Mouse (Mus musculus) layer of hippocampus, adult 9-10 months (tissue): ENCODE data around the gene Gm28372.

Source experiments
- DNase-seq: peaks from one replicate; pipeline ENCODE4 v3.0.0; 2022; ENCODE audit warnings: low spot score

Gm28372 gene

GRCm38 (mm10) chr2:130451086-130451726, 46.2 kb downstream of the Gm28372 start:
- DNase-seq = no peak

DNA sequence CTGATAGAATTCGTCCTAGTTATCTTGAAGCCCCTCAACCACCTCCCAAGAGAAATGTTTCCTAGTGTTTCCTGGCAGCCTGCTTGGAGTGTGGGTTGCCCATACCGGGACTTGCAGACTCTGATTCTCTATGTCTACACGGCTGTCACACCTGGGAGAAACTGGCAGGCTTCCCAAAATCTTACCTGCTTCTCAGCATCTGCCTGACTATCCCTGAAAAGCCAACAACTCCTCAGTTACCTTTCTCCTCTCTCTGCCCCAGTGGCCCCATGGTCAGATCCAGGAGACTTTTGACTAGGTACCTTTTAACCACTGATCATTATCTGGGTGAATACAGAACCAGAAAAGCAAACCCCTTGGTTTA, 46.7 kb downstream of the Gm28372 start:
- no peak for DNase-seq

DNA sequence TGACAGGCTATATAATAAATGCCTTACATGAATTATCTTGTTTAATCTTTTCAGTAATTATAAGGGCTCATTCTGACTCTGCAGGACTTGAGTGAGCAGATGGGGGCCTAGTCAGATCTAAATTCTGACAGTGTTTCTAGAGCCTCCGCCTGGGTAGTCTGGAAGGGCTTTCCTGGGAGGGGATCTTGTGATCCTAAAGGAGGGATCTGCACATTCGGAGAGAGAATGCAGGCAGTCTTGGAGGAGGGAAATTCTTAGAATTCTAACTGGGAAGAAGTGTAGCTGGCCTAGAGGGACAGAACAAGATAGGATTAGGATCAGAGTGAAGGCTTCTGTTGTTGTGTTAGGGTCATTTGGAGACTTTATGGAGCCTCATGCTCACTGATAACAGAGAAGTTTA, 47.2 kb downstream of the Gm28372 start:
- DNase-seq = no peak

DNA sequence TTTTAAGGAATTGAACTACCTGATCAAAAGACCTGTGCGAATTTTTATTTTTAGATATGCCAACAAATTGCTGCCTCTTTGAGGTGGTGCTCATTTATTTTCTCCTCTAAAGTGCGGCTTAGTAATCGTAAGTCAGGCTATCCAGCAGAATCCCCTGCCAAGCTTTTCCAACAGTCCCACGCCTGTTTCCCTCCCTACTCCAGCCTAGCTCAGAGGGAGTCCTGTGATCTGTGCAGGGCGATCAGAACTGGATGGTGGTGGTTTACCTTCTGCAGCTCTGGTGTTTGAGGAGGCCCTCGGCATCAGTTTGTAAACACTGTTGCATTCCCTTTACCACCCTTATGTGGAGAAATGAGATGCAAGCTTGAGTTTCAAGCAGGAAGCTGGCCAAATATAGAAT, 48.4 kb downstream of the Gm28372 start:
- no peak for DNase-seq

- DNase-seq = no peak
These were observed 49.8 kb downstream of the Gm28372 start for GRCm38 (mm10) chr2:130454748-130455370.
